Mouse (Mus musculus) G1E (cell line): ENCODE results near the gene Chrm1.

Experiments used
- CTCF ChIP-seq: IDR thresholded peaks from 2 replicates; pipeline ENCODE4 v1.5.1; 2012; ENCODE audit warnings: low read depth, low read length, inconsistent platforms, mixed read lengths
- GATA1 ChIP-seq: IDR thresholded peaks from 2 replicates; pipeline ENCODE4 v1.6.1; 2012; ENCODE audit warnings: borderline replicate concordance, low read length, inconsistent platforms, mixed read lengths
- GATA2 ChIP-seq: IDR thresholded peaks from 2 replicates; pipeline ENCODE4 v1.6.1; 2012; ENCODE audit warnings: low read depth, low read length, inconsistent platforms, borderline replicate concordance
- POLR2AphosphoS5 ChIP-seq: IDR thresholded peaks from 2 replicates; pipeline ENCODE4 v1.6.1; 2012; ENCODE audit warnings: low read depth, low read length, inconsistent platforms; ENCODE audit not compliant: insufficient replicate concordance

- TF ChIP-seq CTCF (no peak), GATA1 (no peak), GATA2 (no peak), POLR2AphosphoS5 (no peak)
Measured at GRCm38 (mm10) chr19:8712870-8713305, 49.3 kb downstream of the Chrm1 start.
